Mouse (Mus musculus) forebrain, embryonic 14.5 days (tissue): ENCODE data around the gene Wwtr1. TPM values are rescaled to one million over a fixed set of nuclear protein-coding genes. Genes with fewer than 3 reads are reported as not detected.
A peak's percentile ranks its signal among the peaks of the same experiment; 100 is the strongest.

Experiments
- ATAC-seq: fragments of 200-750 bp; cut with Nextera tagmentation; 2 replicates; pipeline ENCODE4 v1.8.0; 2017; ENCODE audit warnings: mild to moderate bottlenecking, moderate library complexity
- DNase-seq: peaks from one replicate; pipeline ENCODE4 v3.0.0-alpha.2; 2015; ENCODE audit warnings: low spot score
- H3K27ac ChIP-seq: fragments of 300-500 bp; sonication (generic); 2 replicates; pipeline ENCODE4 v1.5.1; 2014; ENCODE audit warnings: low read depth, mild to moderate bottlenecking, control low read depth, low read length, moderate library complexity
- H3K27me3 ChIP-seq: fragments of 300-500 bp; sonication (generic); replicated peaks from 2 replicates; pipeline ENCODE4 v1.6.1; 2014; ENCODE audit warnings: low read length, control low read depth, mixed read lengths; ENCODE audit not compliant: control insufficient read depth, insufficient read depth
- H3K36me3 ChIP-seq: fragments of 300-500 bp; sonication (generic); 2 replicates; pipeline ENCODE4 v1.6.1; 2014; ENCODE audit warnings: low read length, control low read depth; ENCODE audit not compliant: control insufficient read depth, insufficient read depth
- H3K4me1 ChIP-seq: fragments of 300-500 bp; sonication (generic); 2 replicates; pipeline ENCODE4 v1.6.1; 2014; ENCODE audit warnings: antibody characterized with exemption, low read length, control low read depth; ENCODE audit not compliant: control insufficient read depth, insufficient read depth
- H3K4me2 ChIP-seq: fragments of 300-500 bp; sonication (generic); 2 replicates; pipeline ENCODE4 v1.6.1; 2014; ENCODE audit warnings: mild to moderate bottlenecking, control low read depth, low read length
- H3K4me3 ChIP-seq: fragments of 300-500 bp; sonication (generic); 2 replicates; pipeline ENCODE4 v1.5.1; 2014; ENCODE audit warnings: low read depth, low read length, control low read depth
- H3K9ac ChIP-seq: fragments of 300-500 bp; sonication (generic); 2 replicates; pipeline ENCODE4 v1.6.1; 2014; ENCODE audit warnings: mild to moderate bottlenecking, low read length, control low read depth, moderate library complexity
- H3K9me3 ChIP-seq: fragments of 300-500 bp; sonication (generic); replicated peaks from 2 replicates; pipeline ENCODE4 v1.6.1; 2016; ENCODE audit warnings: low read length, control low read depth, mixed read lengths; ENCODE audit not compliant: control insufficient read depth
- WGBS: fragments of 180-500 bp; shearing (Covaris S2); extraction: QIAGEN DNeasy Blood & Tissue Kit; methylation state at CpG from one replicate; pipeline ENCODE4 v1.1.7; 2014; 5-methylcytosine and 5-hydroxymethylcytosine counted together
- polyA plus RNA-seq: library from polyadenylated mRNA; unstranded; fragments of >200 nt; fragmentation: Nextera tagmentation; extraction: Ambion mirVana; gene quantifications from 2 replicates; pipeline ENCODE4 v1.2.1, GENCODE M21; 2014

The Wwtr1 gene
- polyA plus RNA-seq, 1 experiment from 2014 or later = 12.8 TPM

- Histone ChIP-seq H3K4me2 (no peak overlapping the region), H3K9ac (no peak overlapping the region), H3K4me1 (no peaks in the 10 kb centered on the region), H3K36me3 (no peaks in the 10 kb centered on the region), H3K4me3 (no peak overlapping the region), H3K27me3 (no peaks in the 10 kb centered on the region), H3K9me3 (no peaks in the 10 kb centered on the region), H3K27ac (no peak overlapping the region)
- no peak for ATAC-seq
- no peak for DNase-seq
- 76% methylated on average over 4 of the region's 4 CpGs for WGBS
Observed at GRCm38 (mm10) chr3:57429486-57429885, 146.2 kb downstream of the Wwtr1 start.

DNA sequence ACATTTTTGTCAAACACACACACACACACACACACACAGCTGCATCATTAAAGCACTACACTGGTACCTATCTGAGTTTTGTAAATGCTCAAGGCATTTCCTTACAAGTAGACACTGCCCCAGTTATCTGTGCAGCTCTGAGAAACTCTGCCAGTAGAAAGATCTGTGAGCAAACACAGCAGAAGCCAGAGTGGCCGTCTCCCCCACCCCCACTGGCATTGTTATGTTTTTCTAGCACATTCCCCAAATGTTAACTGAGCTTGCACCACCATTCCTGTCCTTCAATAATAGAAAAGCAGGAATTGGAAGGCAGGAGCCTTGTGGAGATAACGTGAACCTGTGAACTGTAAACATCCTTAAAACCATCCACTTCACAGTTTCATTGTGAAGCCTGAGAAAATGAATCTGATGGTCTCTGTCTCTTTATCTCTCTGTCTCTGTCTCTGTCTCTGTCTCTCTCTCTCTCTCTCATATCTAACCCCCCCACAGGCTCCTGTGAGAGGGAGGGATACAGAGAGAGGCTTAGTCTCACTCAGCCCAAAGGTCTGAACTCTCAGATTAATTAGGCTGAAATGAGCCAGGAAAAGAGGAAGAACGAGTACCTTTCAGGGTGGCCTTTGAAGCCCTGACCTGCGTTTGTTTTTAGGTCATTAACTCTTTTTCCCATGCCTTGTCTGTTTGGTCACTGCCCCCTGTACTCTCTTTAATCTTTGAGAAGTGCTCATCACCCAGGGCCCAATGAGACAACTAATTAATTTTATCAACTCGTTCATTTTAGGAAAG is 146.8 kb downstream of the Wwtr1 start:
- Histone ChIP-seq H3K4me2 (no peak overlapping the region), H3K4me3 (no peak overlapping the region), H3K36me3 (no peaks in the 10 kb centered on the region), H3K27me3 (no peaks in the 10 kb centered on the region), H3K27ac (no peak overlapping the region), H3K4me1 (no peaks in the 10 kb centered on the region), H3K9ac (no peak overlapping the region), H3K9me3 (no peaks in the 10 kb centered on the region)
- WGBS = 45% methylated on average over 5 of the region's 5 CpGs
- DNase-seq (no peak), ATAC-seq (no peak)

GRCm38 (mm10) chr3:57426351-57426750 is 149.4 kb downstream of the Wwtr1 start:
- WGBS = 91% methylated on average over 11 of the region's 11 CpGs
- no peaks in the 10 kb centered on the region for H3K4me1 ChIP-seq

DNA sequence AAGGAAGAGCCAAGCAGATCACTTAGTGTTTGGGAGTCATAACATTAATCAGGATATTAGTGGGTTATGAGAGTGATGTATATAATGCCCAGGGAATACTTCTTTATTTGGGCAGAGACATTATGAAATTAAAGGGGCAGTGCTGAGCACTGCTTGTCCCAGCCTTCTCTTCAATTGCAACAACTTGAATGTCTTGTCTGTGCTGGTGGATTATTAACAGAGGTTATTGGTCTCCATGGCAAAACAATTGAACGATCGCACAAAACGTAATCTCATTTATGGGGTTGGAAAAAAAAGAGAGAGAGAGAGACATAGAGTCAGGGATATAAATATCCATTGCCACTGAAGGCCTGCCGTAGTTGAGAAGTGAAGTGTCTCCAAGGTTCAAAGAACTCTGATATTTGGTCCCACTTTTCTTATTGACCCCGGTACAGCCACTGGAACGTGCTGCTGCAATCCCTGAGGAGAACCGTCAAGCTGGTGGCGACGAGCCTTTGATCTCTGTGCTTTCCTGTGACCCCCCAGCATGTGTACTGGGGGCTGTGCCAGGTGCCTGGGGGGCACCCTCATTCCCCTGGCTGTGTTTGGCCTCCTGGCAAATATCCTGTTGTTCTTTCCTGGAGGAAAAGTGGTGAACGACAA is 150.5 kb downstream of the Wwtr1 start, which contains the start of gene Tm4sf4:
Gene Tm4sf4, plus strand, starts transcription at position 226 of the 642 bp plus-strand sequence.
- H3K36me3 ChIP-seq = no peaks in the 10 kb centered on the region
- no peaks in the 10 kb centered on the region for H3K4me1 ChIP-seq
- H3K27me3 ChIP-seq = no peaks in the 10 kb centered on the region
- ATAC-seq (no peak), DNase-seq (no peak)
- no peak within 1 kb of the TSS for H3K27ac ChIP-seq
- 81% methylated on average over 10 of the region's 10 CpGs for WGBS
- no peak within 1 kb of the TSS for H3K4me3 ChIP-seq
- H3K9me3 ChIP-seq = no peaks in the 10 kb centered on the region
- H3K9ac ChIP-seq = no peak within 1 kb of the TSS
- H3K4me2 ChIP-seq = no peak within 1 kb of the TSS

More at GRCm38 (mm10) chr3:57426351-57426750, 149.4 kb downstream of the Wwtr1 start:
- Histone ChIP-seq H3K27ac (no peak overlapping the region), H3K36me3 (no peaks in the 10 kb centered on the region), H3K4me3 (no peak overlapping the region), H3K9me3 (no peaks in the 10 kb centered on the region), H3K4me2 (no peak overlapping the region), H3K27me3 (no peaks in the 10 kb centered on the region), H3K9ac (no peak overlapping the region)
- ATAC-seq (no peak), DNase-seq (no peak)

GRCm38 (mm10) chr3:57420660-57421059 is 155.1 kb downstream of the Wwtr1 start:
- Histone ChIP-seq H3K27ac (no peak overlapping the region), H3K9me3 (no peaks in the 10 kb centered on the region), H3K9ac (no peak overlapping the region), H3K4me1 (no peaks in the 10 kb centered on the region), H3K27me3 (no peaks in the 10 kb centered on the region), H3K4me2 (no peak overlapping the region), H3K36me3 (no peaks in the 10 kb centered on the region), H3K4me3 (no peak overlapping the region)
- WGBS = 97% methylated on average over 1 of the region's 1 CpGs
- ATAC-seq = no peak
- no peak for DNase-seq

DNA sequence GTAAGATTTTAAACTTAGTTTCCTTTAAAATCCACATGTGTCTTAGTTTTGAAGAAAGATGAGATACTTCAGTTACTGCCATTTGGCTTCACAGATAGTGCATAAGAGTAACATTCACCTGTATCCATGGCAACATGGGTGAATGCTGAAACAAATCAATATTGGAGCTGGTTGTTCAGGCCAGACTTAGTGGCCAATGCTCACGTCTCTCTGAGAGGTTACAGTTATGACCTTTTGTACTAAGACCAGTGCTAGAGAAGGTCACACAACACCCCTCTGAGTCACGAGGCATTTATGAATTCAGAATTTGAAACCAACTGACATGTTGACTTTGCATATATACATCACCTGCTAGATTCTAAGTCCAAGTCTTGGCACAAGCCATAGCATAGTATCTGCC is 155.5 kb downstream of the Wwtr1 start:
- no peak overlapping the region for H3K27ac ChIP-seq
- no peaks in the 10 kb centered on the region for H3K4me1 ChIP-seq
- H3K36me3 ChIP-seq = no peaks in the 10 kb centered on the region
- no peak overlapping the region for H3K9ac ChIP-seq
- H3K4me2 ChIP-seq = no peak overlapping the region
- H3K9me3 ChIP-seq = no peaks in the 10 kb centered on the region
- DNase-seq (peak; percentile 3), ATAC-seq (no peak)
- H3K27me3 ChIP-seq = no peaks in the 10 kb centered on the region
- 77% methylated on average over 2 of the region's 2 CpGs for WGBS
- no peak overlapping the region for H3K4me3 ChIP-seq

DNA sequence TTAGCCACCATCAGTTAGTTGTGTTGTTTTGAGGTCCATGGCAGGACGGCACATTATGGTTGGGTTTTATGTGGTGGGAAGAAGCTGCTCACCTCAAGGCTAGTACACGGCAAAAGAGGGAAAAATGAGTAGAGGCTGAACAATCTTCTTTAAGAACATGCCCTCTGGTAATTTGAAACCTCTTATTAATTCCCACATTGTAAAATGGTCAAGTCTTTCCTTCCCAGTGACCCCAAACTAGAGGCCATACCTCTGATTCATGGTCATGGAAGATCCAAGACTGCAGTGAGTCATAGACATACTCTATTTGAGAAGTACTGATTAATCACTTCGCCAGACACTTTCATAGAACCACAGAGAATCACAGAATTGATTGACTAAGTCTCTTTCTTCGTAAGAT is 164.2 kb downstream of the Wwtr1 start:
- Histone ChIP-seq H3K27ac (no peak overlapping the region), H3K27me3 (no peaks in the 10 kb centered on the region), H3K4me3 (no peak overlapping the region), H3K4me1 (no peaks in the 10 kb centered on the region), H3K36me3 (no peaks in the 10 kb centered on the region), H3K9me3 (no peaks in the 10 kb centered on the region), H3K4me2 (no peak overlapping the region), H3K9ac (no peak overlapping the region)
- no peak for DNase-seq
- no peak for ATAC-seq
- 84% methylated on average over 4 of the region's 4 CpGs for WGBS
